Mouse (Mus musculus) ES-E14 (cell line): Measurements from ENCODE around the gene Nup133.

Experiments
- CHD2 ChIP-seq: IDR thresholded peaks from 2 replicates; pipeline ENCODE4 v1.6.1; 2014; ENCODE audit warnings: mild to moderate bottlenecking, low read depth, low read length, inconsistent platforms
- HCFC1 ChIP-seq: IDR thresholded peaks from 2 replicates; pipeline ENCODE4 v1.6.1; 2012; ENCODE audit warnings: low read length, inconsistent platforms, borderline replicate concordance; ENCODE audit not compliant: insufficient read depth
- MAFK ChIP-seq: IDR thresholded peaks from 2 replicates; pipeline ENCODE4 v1.6.1; 2014; ENCODE audit warnings: mild to moderate bottlenecking, low read depth, low read length, inconsistent platforms; ENCODE audit not compliant: insufficient read depth
- ZC3H11A ChIP-seq: IDR thresholded peaks from 2 replicates; pipeline ENCODE4 v1.6.1; 2012; ENCODE audit warnings: low read depth, mild to moderate bottlenecking, inconsistent platforms, low read length, borderline replicate concordance
- ZNF384 ChIP-seq: IDR thresholded peaks from 2 replicates; pipeline ENCODE4 v1.6.1; 2012; ENCODE audit warnings: low read depth, low read length, inconsistent platforms

DNA sequence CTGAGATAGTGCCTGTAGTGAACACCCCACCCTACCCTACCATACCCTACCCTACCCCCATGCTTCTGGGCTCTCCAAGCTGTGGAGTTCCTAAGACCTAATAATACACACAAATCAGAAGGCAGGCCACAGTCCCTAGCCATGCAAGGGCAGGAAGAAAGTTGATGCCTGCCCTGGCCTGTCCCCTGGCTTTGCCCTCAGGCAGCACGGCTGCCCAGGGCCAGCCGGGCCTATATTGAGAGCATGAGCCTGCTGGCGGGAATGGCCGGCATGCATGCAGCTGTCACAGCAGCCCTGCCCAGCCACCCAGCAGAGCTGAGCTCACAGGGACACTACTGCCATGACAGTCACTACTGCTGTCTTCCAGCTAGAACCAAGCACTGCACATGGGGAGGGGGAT lies 66.0 kb downstream of the Nup133 start:
- no peak for TF ChIP-seq ZC3H11A
- TF ChIP-seq HCFC1 = no peak
- TF ChIP-seq ZNF384 = no peak
- no peak for TF ChIP-seq CHD2
- no peak for TF ChIP-seq MAFK
